Mouse (Mus musculus): ENCODE data around the gene Pigm. TPM values are rescaled to one million over a fixed set of nuclear protein-coding genes. Genes with fewer than 3 reads are reported as not detected.

The Pigm gene
- polyA plus RNA-seq, 1 experiment, result 13.0 TPM

- no peak for TF ChIP-seq GATA1 (IDR thresholded peaks at IDR 0.05; ENCODE audit: low read length)
These were observed 14.4 kb downstream of the Pigm start for GRCm38 (mm10) chr1:172390769-172391168.

GRCm38 (mm10) chr1:172391807-172392581 lies 15.6 kb downstream of the Pigm start:
- no peak for TF ChIP-seq GATA1 (IDR thresholded peaks at IDR 0.05; ENCODE audit: low read length)

GRCm38 (mm10) chr1:172392643-172393170 lies 16.4 kb downstream of the Pigm start:
- TF ChIP-seq GATA1 (IDR thresholded peaks at IDR 0.05; ENCODE audit: low read length), result no peak

- no peak for TF ChIP-seq GATA1 (IDR thresholded peaks at IDR 0.05; ENCODE audit: low read length)
These were observed 17.4 kb downstream of the Pigm start for GRCm38 (mm10) chr1:172393739-172394138.

- no peak for TF ChIP-seq GATA1 (IDR thresholded peaks at IDR 0.05; ENCODE audit: low read length)
These were observed 20.8 kb downstream of the Pigm start for GRCm38 (mm10) chr1:172396996-172397752.

GRCm38 (mm10) chr1:172406077-172406706 lies 29.8 kb downstream of the Pigm start:
- TF ChIP-seq GATA1 (IDR thresholded peaks at IDR 0.05; ENCODE audit: low read length), result no peak

GRCm38 (mm10) chr1:172408996-172409395 lies 32.6 kb downstream of the Pigm start:
- no peak for TF ChIP-seq GATA1 (IDR thresholded peaks at IDR 0.05; ENCODE audit: low read length)

- TF ChIP-seq GATA1 (IDR thresholded peaks at IDR 0.05; ENCODE audit: low read length), result no peak
These were observed 33.1 kb downstream of the Pigm start for GRCm38 (mm10) chr1:172409431-172409830.

- no peak for TF ChIP-seq GATA1 (IDR thresholded peaks at IDR 0.05; ENCODE audit: low read length)
These were observed 34.5 kb downstream of the Pigm start for GRCm38 (mm10) chr1:172410806-172411205.

- TF ChIP-seq GATA1 (IDR thresholded peaks at IDR 0.05; ENCODE audit: low read length), result no peak
These were observed 35.9 kb downstream of the Pigm start for GRCm38 (mm10) chr1:172412204-172412603.

GRCm38 (mm10) chr1:172413491-172414230 lies 37.3 kb downstream of the Pigm start:
- TF ChIP-seq GATA1 (IDR thresholded peaks at IDR 0.05; ENCODE audit: low read length), result no peak

GRCm38 (mm10) chr1:172414231-172414585 lies 37.9 kb downstream of the Pigm start:
- TF ChIP-seq GATA1 (IDR thresholded peaks at IDR 0.05; ENCODE audit: low read length), result no peak

GRCm38 (mm10) chr1:172415061-172415460 lies 38.7 kb downstream of the Pigm start:
- TF ChIP-seq GATA1 (IDR thresholded peaks at IDR 0.05; ENCODE audit: low read length), result no peak

- TF ChIP-seq GATA1 (IDR thresholded peaks at IDR 0.05; ENCODE audit: low read length), result no peak
These were observed 41.8 kb downstream of the Pigm start for GRCm38 (mm10) chr1:172418173-172418572.

- no peak for TF ChIP-seq GATA1 (IDR thresholded peaks at IDR 0.05; ENCODE audit: low read length)
These were observed 42.3 kb downstream of the Pigm start for GRCm38 (mm10) chr1:172418642-172419041.
